Mouse (Mus musculus) thymus, postnatal 10 days (tissue): ENCODE measurements around the gene Akr1cl.

Source experiments
- DNase-seq, 2 experiments: peaks; one replicate each; pipeline ENCODE4 v3.0.0; 2021; ENCODE audit warnings: low spot score in 2 of 2

The Akr1cl gene

DNA sequence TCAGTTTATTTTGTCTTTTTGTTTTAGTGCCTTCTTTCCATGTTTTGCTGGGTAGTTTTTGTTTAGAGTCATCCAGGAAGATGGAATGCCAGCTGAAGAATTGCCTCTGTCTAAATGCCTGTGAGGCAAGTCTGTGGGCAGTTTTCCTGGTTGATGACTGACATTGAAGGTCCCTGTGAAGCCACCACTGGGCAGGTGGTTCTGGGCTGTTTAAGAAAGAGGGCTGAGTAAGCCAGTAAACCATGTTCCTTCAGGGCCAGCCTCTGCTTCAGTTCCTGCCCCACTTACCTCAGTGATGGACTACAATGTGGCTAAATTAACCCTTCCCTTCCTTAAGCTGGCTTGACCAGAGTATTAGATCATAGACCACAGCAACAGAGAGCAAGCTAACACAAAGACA, 44.4 kb downstream of the Akr1cl start:
- DNase-seq: no peak

DNA sequence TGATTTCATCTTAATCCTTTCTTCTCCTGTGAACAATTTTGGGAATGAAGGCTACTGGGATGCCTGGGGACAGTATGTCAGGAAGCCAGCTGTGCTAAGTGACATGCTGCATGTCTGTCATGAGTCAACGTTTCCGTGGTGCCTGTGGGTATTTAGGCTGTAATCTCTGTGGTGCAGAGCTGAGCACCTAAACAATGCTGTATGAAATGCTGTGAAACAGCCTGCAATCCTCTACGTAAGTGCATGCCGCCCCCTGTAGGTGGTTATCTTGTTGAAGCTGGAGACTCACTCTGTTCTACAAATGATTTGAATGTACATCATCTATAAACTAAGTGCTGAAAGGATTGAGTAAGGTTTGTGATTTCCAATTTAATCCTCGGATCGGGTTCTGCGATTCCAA, 46.4 kb downstream of the Akr1cl start:
- peak; percentile 34 to 71 for DNase-seq

DNA sequence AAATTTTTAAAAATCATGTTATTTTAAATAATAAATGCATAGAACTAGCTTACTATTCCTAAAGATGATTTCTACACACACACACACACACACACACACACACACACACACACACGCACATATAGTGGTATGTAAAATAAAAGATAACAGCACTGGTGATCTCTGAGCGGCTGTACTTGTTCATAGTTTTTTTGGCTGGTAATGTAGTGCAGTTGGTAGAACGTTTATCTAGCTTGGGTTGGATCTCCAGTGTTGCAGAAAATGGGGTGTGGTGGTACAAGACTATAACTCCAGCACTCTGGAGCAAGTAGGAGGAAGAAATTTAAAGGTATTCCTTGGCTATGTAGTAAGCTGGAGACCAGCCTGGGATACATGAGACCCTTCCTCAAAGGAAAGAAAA, 49.3 kb downstream of the Akr1cl start:
- DNase-seq: no peak

DNA sequence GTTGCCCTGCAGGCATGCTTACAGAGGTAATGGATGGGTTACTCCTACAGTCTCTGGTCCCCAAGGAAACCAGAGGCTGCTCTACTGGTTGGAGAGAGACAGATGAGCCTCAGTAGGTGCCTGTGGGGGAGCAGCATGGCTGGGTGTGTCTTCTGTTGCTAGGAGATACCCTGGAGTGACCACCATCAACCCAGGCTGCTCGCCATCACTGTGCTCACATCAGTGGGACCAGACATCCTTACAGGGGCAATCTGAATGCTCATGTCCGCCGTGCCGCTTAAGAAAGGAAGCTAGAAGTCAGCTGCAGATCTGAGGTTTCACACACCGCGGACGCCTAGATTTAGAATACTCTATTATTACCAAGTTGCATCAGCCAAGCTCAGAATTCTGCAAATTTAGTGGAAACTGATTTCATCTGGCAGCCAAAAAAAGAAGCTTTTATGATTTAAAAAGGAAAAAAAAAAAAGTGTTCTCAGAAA, 54.2 kb downstream of the Akr1cl start:
- no peak for DNase-seq

DNA sequence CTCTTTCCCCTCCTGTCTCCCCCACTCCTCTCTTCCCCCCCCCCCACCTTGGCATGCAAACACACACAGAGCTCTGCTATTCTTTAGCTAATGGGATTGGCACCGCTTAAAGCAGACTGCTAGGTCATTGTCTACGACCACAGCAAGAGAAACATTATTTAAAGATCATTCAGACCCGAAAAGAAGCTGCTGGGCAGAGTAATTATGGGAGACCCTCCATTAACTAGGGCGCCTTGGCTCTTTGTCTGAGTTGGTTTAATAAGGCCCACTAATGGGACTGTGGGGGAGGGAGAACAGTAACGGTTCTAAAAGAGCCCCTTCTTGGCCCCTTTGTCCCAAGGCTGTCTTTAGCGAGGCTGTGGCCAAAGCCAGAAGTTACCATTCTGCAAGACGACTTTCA, 57.2 kb downstream of the Akr1cl start:
- no peak for DNase-seq

DNA sequence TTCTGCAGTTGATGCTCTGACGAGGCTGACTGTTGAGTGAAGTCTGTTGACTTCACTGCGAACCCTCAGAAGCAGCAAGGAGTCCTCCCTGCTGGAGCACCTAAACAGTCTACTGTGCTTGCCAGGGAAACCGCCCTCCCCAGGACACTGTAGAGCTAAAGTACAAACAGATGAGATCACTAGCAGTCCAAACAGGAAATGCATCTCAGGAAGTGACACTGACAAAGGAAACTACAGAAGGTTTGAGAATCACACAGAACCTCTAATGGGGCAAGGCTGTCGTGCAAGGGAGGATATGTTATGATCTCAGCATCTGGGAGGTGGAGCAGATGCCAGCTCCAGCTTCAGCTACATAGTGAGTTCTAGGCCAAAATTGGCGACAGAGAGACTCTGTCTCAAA, 61.9 kb downstream of the Akr1cl start:
- peak in 1 of 2 experiments; percentile 8 for DNase-seq
